Mouse (Mus musculus) thymus, adult 2 months (tissue): ENCODE data around the gene Ppp1r10.

Experiments
- CTCF ChIP-seq: fragments of 200-500 bp; IDR thresholded peaks from 2 replicates; pipeline ENCODE4 v1.5.1; 2012; ENCODE audit warnings: mild to moderate bottlenecking, control low read depth, low read length, moderate library complexity, borderline replicate concordance; ENCODE audit not compliant: control insufficient read depth, poor library complexity, insufficient read depth; ENCODE audit errors: extremely low read depth
- POLR2A ChIP-seq: fragments of 200-500 bp; IDR thresholded peaks from 2 replicates; pipeline ENCODE4 v1.6.1; 2012; ENCODE audit warnings: mild to moderate bottlenecking, low read length, control low read depth, moderate library complexity; ENCODE audit not compliant: control insufficient read depth, poor library complexity, insufficient read depth; ENCODE audit errors: extremely low read depth

- TF ChIP-seq CTCF (no peak), POLR2A (no peak)
Measured at GRCm38 (mm10) chr17:35907609-35908008, 8.6 kb upstream of the Ppp1r10 start.
